7 mouse cellular contexts compared by ENCODE assay signal in genomic region chr9:45985229-45985567, GRCm38 (mm10). TPM values are rescaled to one million over a fixed set of nuclear protein-coding genes. Genes with fewer than 3 reads are reported as not detected.
DNase-seq lines count a peak whose midpoint lies in the region; ATAC-seq and TF ChIP-seq lines count a peak whose summit lies in the region.

No protein-coding gene starts in this region.

- H3K36me3 ChIP-seq in lung, embryonic 14.5 days (ENCODE audit: insufficient read depth) = 0 out of 2 replicates have a peak, but pooled peaks cover 3% of the 10 kb centered on the region

- peak; percentile 54 for DNase-seq in ZHBTc4 (ENCODE audit: low read depth, low spot score)
- peak; percentile 71 to 73 for DNase-seq in cerebellum, adult 18-20 months
- peak; percentile 79 for DNase-seq in heart, postnatal 4 days
- DNase-seq in layer of hippocampus, adult 8-10 months (ENCODE audit: low spot score in 2 of 2) = peak; percentile 34 to 60
- DNase-seq in lung, embryonic 14.5 days = peak; percentile 90
- peak; percentile 48 for DNase-seq in ovary, postnatal 14 days (ENCODE audit: low spot score)

- peak overlapping the region; percentile 73 for H3K4me2 ChIP-seq in lung, embryonic 14.5 days

- H3K4me1 ChIP-seq in lung, embryonic 14.5 days (ENCODE audit: insufficient read depth) = 0 out of 2 replicates have a peak, but pooled peaks cover 6% of the 10 kb centered on the region

- no peak for TF ChIP-seq CTCF in lung, embryonic 14.5 days (IDR thresholded peaks at IDR 0.05; ENCODE audit: low read depth)

- ATAC-seq in frontal cortex, adult (ENCODE audit: low TSS enrichment) = peak; percentile 51; the same call in 1 of the 2 replicates
- ATAC-seq in lung, embryonic 14.5 days (ENCODE audit: insufficient read depth) = peak; percentile 81

- peak overlapping the region; percentile 96 for H3K4me3 ChIP-seq in lung, embryonic 14.5 days (ENCODE audit: low read depth, low read length)

- H3K27ac ChIP-seq in lung, embryonic 14.5 days (ENCODE audit: low read depth) = peak overlapping the region; percentile 97

- 0% methylated on average over 4 of the region's 4 CpGs for WGBS in lung, embryonic 14.5 days

- peak overlapping the region; percentile 96 for H3K9ac ChIP-seq in lung, embryonic 14.5 days

- no peaks in the 10 kb centered on the region for H3K9me3 ChIP-seq in lung, embryonic 14.5 days (ENCODE audit: low read depth, low read length)

- H3K27me3 ChIP-seq in lung, embryonic 14.5 days (ENCODE audit: insufficient read depth, low read length) = no peaks in the 10 kb centered on the region

RNA-seq across cellular contexts. Expression of gene Pafah1b2, which starts 27.3 kb away (rescaled TPM):
- 100 to 1,000 TPM; 104 TPM for total RNA-seq in heart, postnatal 4 days (2021)
- 100 to 1,000 TPM; 195 to 219 (median 207) TPM for total RNA-seq in layer of hippocampus, adult 8-10 months (2022)
- polyA plus RNA-seq in lung, embryonic 14.5 days (2014; fragmentation: Nextera tagmentation; extraction: Ambion mirVana) = 179 and 184 TPM in 2 replicates

RNA-seq across cellular contexts. Expression of gene Sik3, which starts 27.4 kb away (rescaled TPM):
- 10 to 100 TPM; 64.6 to 66.9 TPM for total RNA-seq in heart, postnatal 4 days (2021)
- total RNA-seq in layer of hippocampus, adult 8-10 months (2022) = 100 to 1,000 TPM; 134 to 147 (median 140) TPM
- polyA plus RNA-seq in lung, embryonic 14.5 days (2014; fragmentation: Nextera tagmentation; extraction: Ambion mirVana) = 14.1 and 15.7 TPM in 2 replicates

RNA-seq across cellular contexts. Expression of gene Sidt2, which starts 30.1 kb away (rescaled TPM):
- 10 to 100 TPM; 57.1 to 67.0 TPM for total RNA-seq in heart, postnatal 4 days (2021)
- total RNA-seq in layer of hippocampus, adult 8-10 months (2022) = 10 to 100 TPM; 67.6 to 81.0 (median 74.0) TPM
- 29.9 and 34.3 TPM in 2 replicates for polyA plus RNA-seq in lung, embryonic 14.5 days (2014; fragmentation: Nextera tagmentation; extraction: Ambion mirVana)

RNA-seq across cellular contexts. Expression of gene Tagln, which starts 49.3 kb away (rescaled TPM):
- 100 to 1,000 TPM; 111 to 124 TPM for total RNA-seq in heart, postnatal 4 days (2021)
- 10 to 100 TPM in 2 of 4 experiments, 1 to 10 TPM in 2; 4.2 to 16.3 (median 8.8) TPM for total RNA-seq in layer of hippocampus, adult 8-10 months (2022)
- 147 and 150 TPM in 2 replicates for polyA plus RNA-seq in lung, embryonic 14.5 days (2014; fragmentation: Nextera tagmentation; extraction: Ambion mirVana)

Comparison
In these comparisons a context has a peak if more than half of its experiments do, and no peak if none do; other contexts are left out.
1. Peak in every context shown above with its lines: DNase-seq, ATAC-seq, H3K4me3 ChIP-seq and H3K27ac ChIP-seq.